Mouse (Mus musculus): Measurements from ENCODE around the gene Nfib. TPM values are rescaled to one million over a fixed set of nuclear protein-coding genes. Genes with fewer than 3 reads are reported as not detected.

Nfib gene
- polyA plus RNA-seq, 1 experiment from 2014 or later: 113 TPM

GRCm38 (mm10) chr4:82497141-82497566 lies 208.4 kb downstream of the Nfib start:
- Histone ChIP-seq H3K4me1 (peaks cover 45% of the 10 kb centered on the region), H3K4me3 (no peak overlapping the region), H3K27ac (0 out of 2 replicates have a peak overlapping the region, but pooled peaks have one; percentile 5), H3K9ac (no peak overlapping the region), H3K4me2 (0 out of 2 replicates have a peak overlapping the region, but pooled peaks have one; percentile 2), H3K9me3 (no peaks in the 10 kb centered on the region), H3K27me3 (no peaks in the 10 kb centered on the region), H3K36me3 (peaks cover 20% of the 10 kb centered on the region)
- no peak for ATAC-seq (ENCODE audit: insufficient number of reproducible peaks, low FRiP score, low TSS enrichment, low read depth)
- 68% methylated on average over 8 of the region's 8 CpGs for WGBS

- no peak overlapping the region for H3K4me3 ChIP-seq
- no peak overlapping the region for H3K27ac ChIP-seq
- peaks cover 22% of the 10 kb centered on the region for H3K36me3 ChIP-seq
- peaks cover 48% of the 10 kb centered on the region for H3K4me1 ChIP-seq
- WGBS: 64% methylated on average over 5 of the region's 5 CpGs
- H3K9me3 ChIP-seq: no peaks in the 10 kb centered on the region
- H3K4me2 ChIP-seq: no peak overlapping the region
- no peaks in the 10 kb centered on the region for H3K27me3 ChIP-seq
- ATAC-seq (ENCODE audit: insufficient number of reproducible peaks, low FRiP score, low TSS enrichment, low read depth): no peak
- no peak overlapping the region for H3K9ac ChIP-seq
Measured at GRCm38 (mm10) chr4:82496383-82496782, 209.2 kb downstream of the Nfib start.

- Histone ChIP-seq H3K9ac (no peak overlapping the region), H3K27me3 (no peaks in the 10 kb centered on the region), H3K36me3 (peaks cover 22% of the 10 kb centered on the region), H3K4me3 (no peak overlapping the region), H3K4me1 (peaks cover 49% of the 10 kb centered on the region), H3K4me2 (no peak overlapping the region), H3K9me3 (no peaks in the 10 kb centered on the region), H3K27ac (no peak overlapping the region)
- 86% methylated on average over 6 of the region's 6 CpGs for WGBS
- ATAC-seq (ENCODE audit: insufficient number of reproducible peaks, low FRiP score, low TSS enrichment, low read depth): no peak
Measured at GRCm38 (mm10) chr4:82495605-82496004, 209.9 kb downstream of the Nfib start.

GRCm38 (mm10) chr4:82494829-82495228 lies 210.7 kb downstream of the Nfib start:
- peaks cover 22% of the 10 kb centered on the region for H3K36me3 ChIP-seq
- H3K4me3 ChIP-seq: no peak overlapping the region
- H3K27me3 ChIP-seq: no peaks in the 10 kb centered on the region
- no peak overlapping the region for H3K27ac ChIP-seq
- 85% methylated on average over 10 of the region's 10 CpGs for WGBS
- no peak overlapping the region for H3K9ac ChIP-seq
- H3K9me3 ChIP-seq: no peaks in the 10 kb centered on the region
- peaks cover 49% of the 10 kb centered on the region for H3K4me1 ChIP-seq
- H3K4me2 ChIP-seq: no peak overlapping the region
- ATAC-seq (ENCODE audit: insufficient number of reproducible peaks, low FRiP score, low TSS enrichment, low read depth): no peak

- H3K27ac ChIP-seq: no peak overlapping the region
- H3K9me3 ChIP-seq: no peaks in the 10 kb centered on the region
- no peaks in the 10 kb centered on the region for H3K27me3 ChIP-seq
- no peak overlapping the region for H3K4me3 ChIP-seq
- ATAC-seq (ENCODE audit: insufficient number of reproducible peaks, low FRiP score, low TSS enrichment, low read depth): no peak
- no peak overlapping the region for H3K9ac ChIP-seq
- no peak overlapping the region for H3K4me2 ChIP-seq
- peaks cover 51% of the 10 kb centered on the region for H3K4me1 ChIP-seq
- WGBS: 48% methylated on average over 3 of the region's 3 CpGs
- H3K36me3 ChIP-seq: peaks cover 22% of the 10 kb centered on the region
Measured at GRCm38 (mm10) chr4:82494424-82494823, 211.1 kb downstream of the Nfib start.

- no peak overlapping the region for H3K9ac ChIP-seq
- no peak overlapping the region for H3K4me3 ChIP-seq
- H3K27me3 ChIP-seq: no peaks in the 10 kb centered on the region
- no peak overlapping the region for H3K27ac ChIP-seq
- H3K4me1 ChIP-seq: peaks cover 48% of the 10 kb centered on the region
- peaks cover 22% of the 10 kb centered on the region for H3K36me3 ChIP-seq
- H3K9me3 ChIP-seq: no peaks in the 10 kb centered on the region
- no peak for ATAC-seq (ENCODE audit: insufficient number of reproducible peaks, low FRiP score, low TSS enrichment, low read depth)
- no peak overlapping the region for H3K4me2 ChIP-seq
- WGBS: 71% methylated on average over 1 of the region's 1 CpGs
Measured at GRCm38 (mm10) chr4:82493865-82494264, 211.7 kb downstream of the Nfib start.

GRCm38 (mm10) chr4:82493363-82493762 lies 212.2 kb downstream of the Nfib start:
- Histone ChIP-seq H3K4me3 (no peak overlapping the region), H3K36me3 (peaks cover 21% of the 10 kb centered on the region), H3K4me1 (peaks cover 46% of the 10 kb centered on the region), H3K9ac (no peak overlapping the region), H3K9me3 (no peaks in the 10 kb centered on the region), H3K27ac (no peak overlapping the region), H3K4me2 (no peak overlapping the region), H3K27me3 (no peaks in the 10 kb centered on the region)
- ATAC-seq (ENCODE audit: insufficient number of reproducible peaks, low FRiP score, low TSS enrichment, low read depth): no peak
- 70% methylated on average over 7 of the region's 7 CpGs for WGBS

- Histone ChIP-seq H3K9me3 (no peaks in the 10 kb centered on the region), H3K4me3 (no peak overlapping the region), H3K36me3 (peaks cover 19% of the 10 kb centered on the region), H3K27me3 (no peaks in the 10 kb centered on the region), H3K27ac (0 out of 2 replicates have a peak overlapping the region, but pooled peaks have one; percentile 24), H3K4me1 (peaks cover 40% of the 10 kb centered on the region), H3K9ac (no peak overlapping the region), H3K4me2 (no peak overlapping the region)
- ATAC-seq (ENCODE audit: insufficient number of reproducible peaks, low FRiP score, low TSS enrichment, low read depth): no peak
- WGBS: 67% methylated on average over 2 of the region's 2 CpGs
Measured at GRCm38 (mm10) chr4:82492737-82493136, 212.8 kb downstream of the Nfib start.

GRCm38 (mm10) chr4:82489939-82490338 lies 215.6 kb downstream of the Nfib start:
- H3K27me3 ChIP-seq: no peaks in the 10 kb centered on the region
- H3K4me2 ChIP-seq: peak overlapping the region; percentile 13; the same call in 1 of the 2 replicates
- no peak overlapping the region for H3K9ac ChIP-seq
- H3K27ac ChIP-seq: no peak overlapping the region
- H3K4me3 ChIP-seq: no peak overlapping the region
- ATAC-seq (ENCODE audit: insufficient number of reproducible peaks, low FRiP score, low TSS enrichment, low read depth): no peak
- WGBS: 25% methylated on average over 2 of the region's 2 CpGs
- H3K9me3 ChIP-seq: no peaks in the 10 kb centered on the region
- H3K36me3 ChIP-seq: peaks cover 24% of the 10 kb centered on the region
- peaks cover 36% of the 10 kb centered on the region for H3K4me1 ChIP-seq

GRCm38 (mm10) chr4:82485910-82486309 lies 219.6 kb downstream of the Nfib start:
- H3K4me1 ChIP-seq: peaks cover 26% of the 10 kb centered on the region
- WGBS: 92% methylated on average over 2 of the region's 2 CpGs
- no peak for ATAC-seq (ENCODE audit: insufficient number of reproducible peaks, low FRiP score, low TSS enrichment, low read depth)

GRCm38 (mm10) chr4:82483871-82484270 lies 221.7 kb downstream of the Nfib start:
- ATAC-seq (ENCODE audit: insufficient number of reproducible peaks, low FRiP score, low TSS enrichment, low read depth): no peak
- H3K4me2 ChIP-seq: no peak overlapping the region
- no peaks in the 10 kb centered on the region for H3K27me3 ChIP-seq
- H3K9me3 ChIP-seq: no peaks in the 10 kb centered on the region
- WGBS: 43% methylated on average over 1 of the region's 1 CpGs
- H3K9ac ChIP-seq: no peak overlapping the region
- H3K4me3 ChIP-seq: no peak overlapping the region
- no peak overlapping the region for H3K27ac ChIP-seq
- H3K4me1 ChIP-seq: peaks cover 16% of the 10 kb centered on the region; the same call in 1 of the 2 replicates
- H3K36me3 ChIP-seq: peaks cover 22% of the 10 kb centered on the region

More at GRCm38 (mm10) chr4:82485910-82486309, 219.6 kb downstream of the Nfib start:
- Histone ChIP-seq H3K27me3 (no peaks in the 10 kb centered on the region), H3K27ac (no peak overlapping the region), H3K9me3 (no peaks in the 10 kb centered on the region), H3K9ac (no peak overlapping the region), H3K4me2 (no peak overlapping the region), H3K36me3 (peaks cover 22% of the 10 kb centered on the region), H3K4me3 (no peak overlapping the region)

GRCm38 (mm10) chr4:82483298-82483697 lies 222.3 kb downstream of the Nfib start:
- no peaks in the 10 kb centered on the region for H3K27me3 ChIP-seq
- no peak for ATAC-seq (ENCODE audit: insufficient number of reproducible peaks, low FRiP score, low TSS enrichment, low read depth)
- H3K4me2 ChIP-seq: no peak overlapping the region
- H3K4me3 ChIP-seq: no peak overlapping the region
- H3K36me3 ChIP-seq: peaks cover 22% of the 10 kb centered on the region
- H3K9me3 ChIP-seq: no peaks in the 10 kb centered on the region
- 57% methylated on average over 6 of the region's 6 CpGs for WGBS
- peaks cover 16% of the 10 kb centered on the region; the same call in 1 of the 2 replicates for H3K4me1 ChIP-seq
- no peak overlapping the region for H3K27ac ChIP-seq
- no peak overlapping the region for H3K9ac ChIP-seq

GRCm38 (mm10) chr4:82480635-82481034 lies 224.9 kb downstream of the Nfib start:
- 82% methylated on average over 9 of the region's 9 CpGs for WGBS
- Histone ChIP-seq H3K9me3 (no peaks in the 10 kb centered on the region), H3K27me3 (no peaks in the 10 kb centered on the region), H3K4me3 (no peak overlapping the region), H3K4me2 (no peak overlapping the region), H3K36me3 (0 out of 2 replicates have a peak, but pooled peaks cover under 1% of the 10 kb centered on the region), H3K27ac (no peak overlapping the region), H3K9ac (no peak overlapping the region), H3K4me1 (peaks cover 22% of the 10 kb centered on the region; the same call in 1 of the 2 replicates)
- no peak for ATAC-seq (ENCODE audit: insufficient number of reproducible peaks, low FRiP score, low TSS enrichment, low read depth)

Measured in limb, embryonic 15.5 days (tissue).